Mouse (Mus musculus) hindlimb bud, embryonic 11.5 days (tissue): Measurements from ENCODE around the gene Nf2.

Source experiments
- DNase-seq: peaks from one replicate; pipeline ENCODE4 v3.0.0-alpha.2; 2012; ENCODE audit warnings: low read depth, low spot score; ENCODE audit errors: extremely low spot score

Nf2 gene

DNA sequence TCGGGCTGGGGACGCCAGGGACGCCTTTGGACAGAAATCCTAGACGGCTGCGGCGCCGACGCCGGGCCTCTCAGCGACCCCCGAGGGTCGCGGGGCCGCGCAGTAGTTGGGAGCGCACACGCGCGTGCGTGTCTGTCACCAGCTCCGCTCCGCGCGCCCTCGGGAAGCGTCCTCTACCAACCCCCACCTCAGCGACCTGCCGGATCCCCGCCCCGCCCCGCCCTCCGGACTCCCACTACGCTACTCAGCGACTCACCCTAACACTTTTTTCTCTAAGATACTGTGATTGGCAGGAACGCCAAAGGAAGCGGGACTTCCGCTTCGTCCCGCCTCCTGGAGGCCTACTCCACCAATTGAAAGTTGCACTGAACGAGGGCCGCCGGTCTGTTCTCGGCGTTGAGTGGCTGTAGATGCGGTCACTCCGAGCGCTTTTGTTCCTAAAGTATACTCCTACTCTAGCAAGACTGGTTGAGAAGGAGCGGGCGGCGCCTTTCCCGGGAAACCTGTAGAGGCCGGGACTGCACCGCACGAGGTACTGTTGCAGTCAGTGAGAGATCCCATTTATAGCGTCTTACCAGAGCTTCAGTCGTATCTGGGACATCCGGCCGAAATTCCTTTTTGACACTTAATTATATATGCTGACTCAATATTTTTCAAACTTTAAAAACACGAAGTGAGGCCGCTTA lies at the start of gene Nf2:
Gene Nf2, minus strand, starts transcription at position 279 of the 686 bp plus-strand sequence.
- DNase-seq, result peak; percentile 98

DNA sequence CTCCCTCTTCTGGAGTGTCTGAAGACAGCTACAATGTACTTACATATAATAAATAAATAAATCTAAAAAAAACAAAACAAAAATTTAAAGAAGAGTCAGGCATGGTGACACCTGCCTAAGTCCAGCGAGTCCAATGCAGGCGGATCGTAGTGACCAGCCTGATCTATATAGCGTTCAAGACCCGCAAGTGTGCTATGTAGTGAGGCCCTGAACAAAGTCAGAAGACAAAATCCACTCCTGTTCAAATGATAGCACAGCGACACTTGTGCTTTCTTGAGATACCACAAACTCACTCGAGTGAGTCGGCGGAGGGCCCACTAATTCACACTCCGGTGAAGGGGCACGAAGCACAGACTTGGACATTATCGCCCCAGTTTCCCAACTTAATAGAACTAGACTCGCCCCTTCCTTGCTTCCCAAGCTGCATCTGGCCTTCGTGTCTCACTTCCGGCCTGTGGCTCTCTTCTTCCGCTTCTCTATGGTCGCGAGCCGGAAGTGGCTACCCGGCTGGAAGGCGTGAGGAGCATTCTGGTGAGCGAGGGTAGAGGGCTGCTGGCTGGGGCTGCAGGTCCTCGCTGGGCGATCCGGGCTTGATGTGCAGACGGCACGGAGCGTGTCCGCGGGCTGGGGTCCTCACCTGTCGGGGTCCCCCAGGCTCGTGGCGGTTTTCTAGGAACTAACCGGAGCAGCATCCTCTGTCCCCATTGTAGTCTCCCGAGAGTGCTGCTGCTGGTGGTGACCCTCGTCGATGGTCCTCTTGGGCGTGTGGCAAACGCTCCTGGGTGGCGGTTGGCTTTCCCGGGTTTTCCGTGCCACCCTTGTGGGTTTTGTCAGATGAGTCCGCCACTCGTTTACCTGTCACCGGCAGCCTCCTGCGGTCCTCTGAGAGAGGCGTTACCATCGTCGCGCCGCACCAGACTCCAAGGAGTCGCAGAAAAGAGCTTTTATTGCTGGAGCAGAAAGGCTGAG lies 45.8 kb upstream of the Nf2 start, which contains the start of gene Thoc5:
Gene Thoc5, plus strand, starts transcription at position 473 of the 969 bp plus-strand sequence.
- DNase-seq, result peak; percentile 73

DNA sequence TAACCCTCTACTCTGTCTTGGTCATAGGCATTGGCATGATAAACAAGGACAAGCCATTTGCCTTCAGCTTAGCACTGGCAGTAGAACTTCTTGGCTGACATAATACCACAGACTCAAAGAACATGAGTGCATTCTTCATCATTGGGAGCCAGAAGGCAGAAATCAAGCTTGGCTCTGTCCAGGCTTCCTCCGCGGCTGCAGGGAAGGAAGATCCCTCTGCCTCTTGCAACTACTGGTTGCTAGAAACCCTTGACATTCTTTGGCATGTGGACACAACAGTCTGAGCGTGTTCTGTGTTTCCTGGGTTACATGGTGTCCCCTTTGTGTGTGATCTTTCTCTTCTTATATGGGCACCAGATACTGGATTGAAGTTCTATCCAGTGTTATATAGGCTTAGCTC lies 37.7 kb upstream of the Nf2 start:
- no peak for DNase-seq

DNA sequence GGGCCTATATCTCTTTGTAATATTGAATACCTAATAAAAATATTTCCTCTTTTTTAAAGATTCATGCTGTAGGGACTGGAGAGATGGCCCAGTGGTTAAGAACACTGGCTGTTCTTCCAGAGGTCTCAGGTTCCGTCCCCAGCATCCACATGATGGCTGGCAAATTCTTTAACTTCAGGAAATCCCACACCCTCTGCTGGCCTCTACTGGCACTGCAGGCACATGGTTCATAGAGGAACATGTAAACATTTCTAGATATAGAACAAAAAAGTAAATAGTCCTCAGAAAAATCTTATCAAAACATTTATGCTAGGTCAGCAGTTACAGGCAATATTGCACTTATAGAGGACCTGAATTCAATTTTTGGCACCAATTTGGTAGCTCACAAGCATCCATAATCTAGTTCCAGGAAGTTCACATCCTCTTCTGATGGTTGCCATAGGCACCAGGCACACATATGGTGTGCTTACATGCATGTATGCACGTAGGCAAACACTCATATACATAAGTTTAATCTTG lies 36.1 kb upstream of the Nf2 start:
- DNase-seq, result no peak

DNA sequence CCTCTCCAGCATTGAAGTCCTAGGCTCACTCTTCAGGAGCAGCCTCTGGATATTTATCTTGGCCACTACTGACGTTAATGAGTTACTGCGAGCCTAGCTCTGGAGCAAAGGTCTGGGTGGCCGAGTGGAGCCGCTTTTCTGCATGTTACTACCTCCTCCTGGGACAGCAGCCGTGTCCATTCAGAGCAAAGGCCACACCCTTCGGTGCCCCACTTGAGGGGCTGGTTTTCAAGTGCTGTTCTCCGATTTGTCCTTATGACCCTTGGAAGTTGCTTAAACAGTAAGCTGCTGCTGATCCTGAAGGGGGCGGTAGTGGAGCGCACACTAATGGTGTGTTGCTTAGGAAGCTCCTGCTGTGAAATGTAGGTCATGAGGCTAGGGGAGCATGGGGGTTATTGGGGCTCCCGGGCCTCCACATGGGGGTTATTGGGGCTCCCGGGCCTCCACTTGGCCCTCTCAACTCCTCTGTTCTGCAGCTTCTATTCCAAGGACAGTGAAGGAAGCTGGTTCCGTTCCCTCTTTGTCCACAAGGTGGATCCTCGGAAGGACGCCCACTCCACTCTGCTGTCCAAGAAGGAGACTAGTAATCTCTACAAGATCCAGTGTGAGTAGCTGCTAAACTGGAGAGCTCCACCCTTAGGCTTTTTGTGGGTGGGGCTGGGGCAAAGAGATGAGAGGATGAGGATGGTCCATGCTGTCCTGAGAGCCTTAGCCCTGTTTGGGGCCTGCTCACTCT lies 33.7 kb upstream of the Nf2 start:
- DNase-seq, result no peak

DNA sequence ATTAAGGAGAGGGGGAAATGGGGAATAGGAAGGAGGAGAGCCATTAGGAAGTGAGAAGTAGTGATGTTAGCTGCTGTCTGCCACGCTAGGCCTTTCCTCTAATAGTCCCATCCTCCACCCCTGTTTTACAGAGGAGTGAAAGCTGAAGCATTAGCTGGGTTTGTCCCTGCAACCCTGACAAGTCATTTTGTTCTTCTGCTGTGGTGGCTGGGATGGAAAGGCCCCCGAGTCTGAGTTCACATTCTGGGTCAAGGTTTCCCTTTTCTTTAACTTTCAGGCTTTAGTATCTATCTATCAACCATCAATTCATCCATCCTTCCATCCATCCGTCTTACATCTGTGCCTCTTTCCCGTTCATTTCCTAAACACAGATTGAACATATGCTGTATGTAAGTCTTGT lies 31.8 kb upstream of the Nf2 start:
- DNase-seq, result no peak

DNA sequence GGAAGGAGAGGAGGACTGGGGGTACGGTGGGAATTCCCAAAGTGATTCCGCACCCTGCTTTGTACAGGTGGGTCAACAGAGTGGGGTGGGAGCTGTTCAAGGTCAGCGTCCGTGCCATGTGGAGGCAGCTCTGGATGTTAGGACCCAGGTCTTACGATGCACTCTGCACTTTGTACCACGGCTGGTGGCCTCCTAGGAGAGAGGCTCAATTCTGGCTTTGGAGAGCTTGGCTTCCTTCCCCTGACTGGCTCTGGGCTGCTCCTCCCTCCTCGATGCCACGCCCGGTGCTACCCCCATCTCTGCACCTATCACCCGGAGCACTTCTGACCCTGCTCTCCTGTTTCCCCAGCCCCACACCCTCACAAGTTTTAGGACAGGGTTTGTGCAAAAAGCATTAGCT lies 25.2 kb upstream of the Nf2 start:
- no peak for DNase-seq

DNA sequence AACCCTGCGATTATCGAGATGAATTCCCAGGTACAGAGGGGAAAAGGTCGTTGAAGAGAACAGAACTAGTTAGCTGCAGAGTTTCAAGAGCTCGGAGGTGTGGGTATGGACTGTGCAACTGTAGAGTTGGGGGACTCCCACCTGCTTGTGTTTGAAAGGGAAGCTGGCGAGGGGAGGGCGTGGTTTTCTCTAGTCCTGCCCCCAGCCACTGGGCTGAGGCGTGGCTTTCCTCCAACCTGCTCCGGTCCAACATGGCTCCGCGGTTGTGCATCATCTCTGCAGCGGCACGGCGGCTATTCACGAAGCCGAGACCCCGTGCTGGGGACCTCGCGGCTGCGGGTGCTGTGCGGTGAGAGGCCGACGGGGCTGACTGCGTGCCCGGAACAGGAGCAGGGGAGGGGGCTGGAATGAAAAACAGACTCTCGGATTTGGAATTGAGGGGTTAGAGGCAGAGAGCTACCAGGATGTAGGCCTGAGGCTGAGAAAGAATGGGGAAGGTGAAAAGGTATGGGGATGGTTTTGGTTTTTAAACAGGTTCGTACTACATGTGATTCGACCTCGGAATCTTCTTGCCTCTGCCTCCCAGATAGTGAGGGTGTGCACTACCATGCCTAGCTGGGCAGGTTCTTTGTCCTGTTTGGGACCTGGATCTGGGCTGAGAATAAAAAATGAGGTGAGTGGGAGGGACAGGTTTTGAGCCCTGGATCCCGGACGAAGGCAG lies 24.6 kb upstream of the Nf2 start, which contains the start of gene Nipsnap1:
Gene Nipsnap1, plus strand, starts transcription at position 197 of the 721 bp plus-strand sequence.
- no peak for DNase-seq

DNA sequence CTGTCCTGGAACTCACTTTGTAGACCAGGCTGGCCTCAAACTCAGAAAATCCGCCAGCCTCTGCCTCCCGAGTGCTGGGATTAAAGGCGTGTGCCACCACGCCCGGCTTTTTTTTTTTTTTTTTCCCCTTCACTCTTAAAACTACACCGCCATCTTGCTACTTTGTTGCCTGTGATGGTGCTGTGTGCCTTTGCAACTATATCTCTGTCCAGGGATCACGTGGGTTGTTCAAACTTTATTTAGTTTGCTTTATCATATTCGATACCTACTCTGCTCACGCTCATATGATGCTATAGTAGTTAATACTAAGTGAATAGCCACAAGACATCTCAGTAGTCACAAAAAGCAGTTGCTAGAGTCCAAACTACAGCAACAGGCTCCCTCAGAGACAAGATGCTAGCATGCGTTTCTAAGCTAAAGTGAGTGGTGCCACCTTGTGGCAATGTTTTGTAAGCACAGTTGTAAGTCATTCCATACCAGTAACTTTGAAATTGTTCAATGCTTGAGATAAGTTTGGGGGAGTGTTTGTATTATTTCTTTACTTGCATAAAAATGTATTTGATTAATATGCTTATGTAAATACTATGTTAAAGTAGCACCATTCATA lies 16.4 kb upstream of the Nf2 start:
- no peak for DNase-seq

DNA sequence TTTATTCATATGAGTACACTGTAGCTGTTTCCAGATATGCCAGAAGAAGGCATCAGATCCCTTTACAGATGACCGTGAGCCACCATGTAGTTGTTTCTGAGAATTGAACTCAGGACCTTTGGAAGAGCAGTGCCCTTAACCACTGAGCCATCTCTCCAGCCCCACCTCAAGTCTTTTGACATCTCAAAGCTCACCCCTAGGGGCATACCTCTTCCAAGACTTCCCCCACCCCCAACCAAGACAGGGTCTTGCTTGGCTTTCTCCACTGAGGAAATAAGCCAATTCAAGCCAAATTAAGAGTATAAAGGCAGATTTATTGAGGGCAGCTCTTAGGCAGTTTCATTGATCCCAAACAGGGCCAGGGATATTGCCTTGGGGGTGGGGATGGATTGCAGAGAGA lies 13.4 kb upstream of the Nf2 start:
- DNase-seq, result no peak

DNA sequence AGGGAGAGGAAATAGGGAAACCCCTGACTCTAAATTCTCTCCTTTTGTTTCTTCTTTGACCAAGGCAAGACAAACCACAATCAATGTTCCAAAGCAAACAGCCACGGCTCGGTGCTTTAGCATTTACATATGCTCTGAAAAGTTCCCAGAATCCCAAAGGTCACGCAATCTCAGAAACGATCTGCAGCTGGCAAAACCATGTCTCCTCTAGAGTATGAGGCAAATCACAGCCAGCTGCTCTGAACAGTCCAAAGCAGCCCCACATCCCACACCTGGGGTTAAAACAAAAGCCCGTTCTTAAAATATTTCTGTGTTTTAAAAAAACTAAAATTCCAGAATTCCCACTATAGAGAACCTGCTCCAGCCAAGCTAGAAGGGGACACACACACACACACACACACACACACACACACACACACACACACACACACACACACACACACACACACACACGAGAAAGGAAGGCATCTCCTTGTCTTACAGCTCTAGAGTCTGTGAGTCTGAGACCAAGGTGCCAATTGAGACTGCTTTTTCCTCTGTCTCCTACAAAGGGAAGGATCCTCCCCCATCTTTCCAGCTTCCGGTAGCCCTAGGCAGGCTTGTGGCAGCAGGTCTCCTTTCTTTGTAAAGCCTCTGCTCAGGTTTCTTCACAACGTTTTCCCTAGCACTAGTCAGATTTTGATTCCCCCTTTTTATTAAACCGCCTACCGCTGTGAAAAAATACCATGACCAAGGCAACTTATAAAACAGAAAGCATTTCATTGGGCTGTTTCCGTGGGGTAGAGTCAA lies 12.7 kb upstream of the Nf2 start:
- DNase-seq, result no peak

DNA sequence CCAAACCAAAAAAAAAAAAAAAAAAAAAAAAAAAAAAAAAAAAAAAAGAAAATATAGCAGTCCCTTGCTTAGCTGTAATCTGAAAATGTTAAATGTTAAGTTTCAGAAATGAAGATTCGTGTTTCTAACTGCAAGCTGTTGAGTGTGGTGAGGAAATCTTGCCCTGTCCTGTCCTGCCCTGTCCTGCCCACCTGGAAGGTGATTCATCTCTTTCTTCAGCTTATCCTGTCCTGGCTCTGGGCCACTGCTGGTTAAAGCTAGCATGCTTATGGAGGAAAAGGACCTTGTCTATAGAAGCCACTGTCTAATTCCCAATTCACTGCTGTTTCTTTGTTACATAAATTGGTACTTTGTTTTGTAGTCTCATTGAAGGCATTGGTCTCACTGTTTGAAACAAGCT lies 11.7 kb upstream of the Nf2 start:
- DNase-seq, result no peak

DNA sequence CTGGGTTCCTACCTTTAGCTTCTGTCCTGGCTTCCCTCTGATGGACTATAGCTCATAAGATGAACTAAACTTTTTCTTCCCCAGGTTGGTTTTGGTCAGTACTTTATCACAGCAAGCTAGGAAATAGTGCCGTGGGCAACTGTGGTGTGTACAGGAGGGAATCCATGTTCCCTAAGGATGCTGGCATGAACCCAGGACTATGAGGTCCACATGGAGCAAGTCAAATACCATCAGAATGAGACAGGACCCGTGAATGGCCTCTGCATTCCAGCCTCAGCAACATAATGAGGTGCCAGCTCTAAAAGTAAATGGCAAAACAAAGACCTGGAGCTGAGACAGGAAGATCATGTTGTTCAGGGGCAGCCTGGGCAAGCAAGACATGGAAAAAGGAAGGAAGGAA lies 9.1 kb upstream of the Nf2 start:
- no peak for DNase-seq

DNA sequence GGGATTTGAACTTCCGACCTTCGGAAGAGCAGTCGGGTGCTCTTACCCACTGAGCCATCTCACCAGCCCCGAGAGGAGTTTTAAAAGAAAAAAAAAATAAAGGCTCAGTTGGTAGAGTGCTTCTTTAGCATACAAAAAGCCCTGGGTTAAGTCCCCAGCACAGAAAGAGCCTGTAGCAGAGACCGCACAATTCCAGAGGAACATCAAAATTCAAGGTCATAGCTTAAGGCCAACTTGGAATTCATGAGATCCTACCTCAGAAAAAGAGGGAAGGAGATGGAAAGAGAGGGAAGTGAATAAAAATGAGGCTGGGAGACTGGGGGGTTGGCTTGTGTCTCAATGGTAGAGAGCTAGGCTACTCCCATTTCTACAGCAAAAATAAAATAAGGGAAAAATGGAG lies 4.8 kb upstream of the Nf2 start:
- no peak for DNase-seq

DNA sequence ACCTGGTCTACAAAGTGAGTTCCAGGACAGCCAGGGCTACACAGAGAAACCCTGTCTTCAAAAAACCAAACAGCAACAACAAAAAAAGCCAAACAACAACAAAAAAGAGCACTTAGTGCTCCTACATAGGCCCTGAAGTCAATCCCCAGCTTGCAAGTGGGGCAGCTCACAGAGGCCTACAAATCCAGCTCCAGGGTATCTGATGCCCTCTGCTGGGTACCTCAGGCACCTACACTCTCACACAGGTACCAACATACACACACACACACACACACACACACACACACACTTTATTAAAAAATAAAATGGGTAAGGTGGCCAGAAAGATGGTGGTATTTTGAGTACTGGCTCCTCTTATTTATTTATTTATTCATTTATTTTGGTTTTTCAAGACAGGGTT lies 3.7 kb upstream of the Nf2 start:
- DNase-seq, result no peak

DNA sequence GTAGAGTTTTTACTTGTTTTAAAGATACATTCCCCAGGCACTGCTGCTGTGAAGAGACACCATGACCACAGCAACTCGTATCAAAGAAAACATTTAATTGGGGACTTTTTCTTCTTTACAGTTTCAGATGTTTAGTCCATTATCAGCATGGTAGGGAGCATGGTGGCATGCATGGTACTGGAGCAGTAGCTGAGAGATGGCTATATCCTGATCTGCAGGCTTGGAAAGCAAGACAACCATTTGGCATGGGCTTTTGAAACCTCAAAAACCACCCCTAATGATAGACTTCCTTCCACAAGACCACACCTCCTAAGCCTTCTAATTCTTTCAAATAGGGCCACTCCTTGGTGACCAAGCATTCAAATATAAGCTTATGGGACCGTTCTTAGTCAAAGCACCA lies 1.1 kb upstream of the Nf2 start:
- no peak for DNase-seq

DNA sequence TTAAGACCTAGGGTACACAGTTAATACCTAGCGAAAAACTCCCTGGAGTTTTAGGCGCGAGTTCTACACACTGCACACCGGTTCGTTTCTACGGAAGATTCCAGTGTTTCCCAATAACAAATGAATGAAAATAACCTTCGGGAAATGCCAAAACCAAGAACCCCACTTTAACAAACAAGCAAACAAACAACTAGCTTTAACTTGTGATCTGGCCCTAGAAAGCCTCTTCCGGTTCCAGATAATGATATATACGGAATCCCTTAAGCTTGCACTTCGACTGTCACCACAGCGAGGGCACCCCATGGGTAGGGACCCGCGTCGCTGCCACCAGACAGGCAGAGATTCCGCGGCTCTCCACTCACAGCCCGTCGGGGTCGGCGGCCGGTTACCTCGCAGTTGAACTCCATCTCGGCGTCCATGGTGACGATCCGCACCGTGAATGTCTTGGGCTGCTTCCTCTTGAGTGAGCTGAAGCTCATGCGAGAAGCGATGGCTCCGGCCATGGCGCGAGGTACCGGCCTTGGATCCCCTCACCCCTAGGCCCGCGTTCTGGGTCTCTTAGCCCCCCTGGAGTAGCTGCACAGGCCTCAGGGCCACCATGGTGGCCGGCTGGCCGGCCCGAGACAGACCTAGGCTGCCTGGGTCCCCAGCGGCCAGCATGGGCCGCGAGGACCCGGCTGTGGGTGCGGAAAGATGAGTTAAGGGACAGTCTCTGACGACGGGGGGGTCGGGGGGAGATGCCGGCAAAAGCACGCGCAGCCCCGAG lies 670 bp downstream of the Nf2 start:
- DNase-seq, result no peak

DNA sequence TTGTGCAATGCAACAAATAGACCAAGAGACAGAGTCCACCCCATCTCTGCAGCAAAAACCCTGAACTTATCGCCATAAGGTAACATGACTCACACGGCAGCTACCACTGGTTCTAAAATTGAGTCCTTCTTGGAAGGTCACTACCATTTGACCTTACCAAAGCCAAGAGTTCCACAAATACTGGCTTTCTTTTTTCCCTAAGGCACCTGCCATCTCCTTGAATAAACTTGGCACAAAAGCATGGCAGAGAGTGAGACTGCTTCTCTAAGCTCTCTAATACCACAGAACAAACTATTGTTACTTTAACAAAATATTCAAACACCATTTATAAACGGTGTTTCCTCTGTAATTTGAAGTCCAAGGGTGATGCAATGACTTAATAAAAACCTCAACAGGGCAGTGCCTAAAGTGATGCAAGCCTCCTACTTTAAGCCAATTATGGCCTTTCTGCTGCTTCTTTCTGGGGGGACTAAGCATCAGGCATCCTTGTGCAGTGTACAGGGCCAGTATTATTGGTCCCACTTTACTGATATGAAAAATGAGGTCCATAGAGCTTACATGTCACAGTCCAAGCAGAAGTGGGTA lies 8.3 kb downstream of the Nf2 start:
- no peak for DNase-seq
